Mouse (Mus musculus) midbrain, postnatal 0 days (tissue): ENCODE measurements at regions not wholly inside any gene's neighbourhood (a gene's known extent, or its start where the extent isn't known, plus 50 kb on each side); places are given as distances from the start of the nearest gene placed in this dataset.

ENCODE experiments used
- ATAC-seq: fragments of 200-750 bp; cut with Nextera tagmentation; 2 replicates; pipeline ENCODE4 v1.8.0; 2017; ENCODE audit warnings: moderate number of reproducible peaks, mild to moderate bottlenecking, moderate TSS enrichment, moderate library complexity; ENCODE audit not compliant: low FRiP score
- DNase-seq: peaks from one replicate; pipeline ENCODE4 v3.0.0-alpha.2; 2015; ENCODE audit warnings: low spot score
- H3K27ac ChIP-seq: fragments of 300-500 bp; sonication (generic); 2 replicates; pipeline ENCODE4 v1.5.1; 2014; ENCODE audit warnings: low read depth, mild to moderate bottlenecking, low read length, mixed read lengths
- H3K27me3 ChIP-seq: fragments of 300-500 bp; sonication (generic); 2 replicates; pipeline ENCODE4 v1.6.1; 2014; ENCODE audit warnings: low read length, control low read depth, mixed read lengths; ENCODE audit not compliant: insufficient read depth
- H3K36me3 ChIP-seq: fragments of 300-500 bp; sonication (generic); 2 replicates; pipeline ENCODE4 v1.6.1; 2014; ENCODE audit warnings: low read length, control low read depth, mixed read lengths; ENCODE audit not compliant: insufficient read depth
- H3K4me1 ChIP-seq: fragments of 300-500 bp; sonication (generic); 2 replicates; pipeline ENCODE4 v1.6.1; 2014; ENCODE audit warnings: mild to moderate bottlenecking, control low read depth, antibody characterized with exemption, low read length, mixed read lengths; ENCODE audit not compliant: insufficient read depth
- H3K4me2 ChIP-seq: fragments of 300-500 bp; sonication (generic); 2 replicates; pipeline ENCODE4 v1.6.1; 2014; ENCODE audit warnings: low read depth, mild to moderate bottlenecking, low read length, mixed read lengths; ENCODE audit not compliant: poor library complexity, severe bottlenecking
- H3K4me3 ChIP-seq: fragments of 300-500 bp; sonication (generic); 2 replicates; pipeline ENCODE4 v1.5.1; 2014; ENCODE audit warnings: low read depth, mild to moderate bottlenecking, low read length, moderate library complexity
- H3K9ac ChIP-seq: fragments of 300-500 bp; sonication (generic); replicated peaks from 2 replicates; pipeline ENCODE4 v1.6.1; 2014; ENCODE audit warnings: mild to moderate bottlenecking, low read length, moderate library complexity, mixed read lengths; ENCODE audit not compliant: poor library complexity, severe bottlenecking
- H3K9me3 ChIP-seq: fragments of 300-500 bp; sonication (generic); 2 replicates; pipeline ENCODE4 v1.6.1; 2016; ENCODE audit warnings: low read length, control low read depth
- CTCF ChIP-seq: IDR thresholded peaks from 2 replicates; pipeline ENCODE4 v1.5.1; 2016; ENCODE audit warnings: antibody characterized with exemption, mild to moderate bottlenecking
- WGBS: fragments of 180-500 bp; shearing (Covaris S2); extraction: QIAGEN DNeasy Blood & Tissue Kit; methylation state at CpG from one replicate; pipeline ENCODE4 v1.1.7; 2014; 5-methylcytosine and 5-hydroxymethylcytosine counted together

- Histone ChIP-seq H3K4me3 (no peak overlapping the region), H3K36me3 (no peaks in the 10 kb centered on the region), H3K4me1 (no peaks in the 10 kb centered on the region), H3K4me2 (no peak overlapping the region), H3K9ac (no peak overlapping the region), H3K27me3 (no peaks in the 10 kb centered on the region), H3K9me3 (no peaks in the 10 kb centered on the region), H3K27ac (no peak overlapping the region)
- 85% methylated on average over 4 of the region's 4 CpGs for WGBS
- no peak for DNase-seq
- no peak for TF ChIP-seq CTCF
- no peak for ATAC-seq
Observed at GRCm38 (mm10) chr11:38509676-38510075, 1273.9 kb upstream of the Tenm2 start.

DNA sequence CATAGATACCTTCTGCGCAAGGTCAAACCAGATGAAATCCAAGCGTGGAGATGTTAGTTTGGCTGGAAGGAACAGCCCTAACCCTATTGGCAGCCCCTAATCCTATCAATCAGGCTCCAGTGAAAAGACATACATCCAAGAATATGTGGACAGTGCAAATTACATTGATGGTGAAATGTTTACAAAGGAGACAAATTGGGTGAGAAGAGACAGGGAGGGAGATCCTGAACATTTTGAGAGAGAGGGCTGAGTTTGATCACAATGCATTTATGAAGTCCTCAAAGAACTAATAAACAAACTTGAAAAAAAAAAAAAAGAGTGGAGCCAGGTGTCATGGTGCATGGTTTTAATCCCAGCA is 1228.5 kb upstream of the Tenm2 start:
- Histone ChIP-seq H3K9me3 (no peaks in the 10 kb centered on the region), H3K4me1 (no peaks in the 10 kb centered on the region), H3K27ac (no peak overlapping the region), H3K4me2 (no peak overlapping the region), H3K4me3 (no peak overlapping the region), H3K36me3 (no peaks in the 10 kb centered on the region), H3K27me3 (no peaks in the 10 kb centered on the region), H3K9ac (no peak overlapping the region)
- DNase-seq = no peak
- no peak for TF ChIP-seq CTCF
- ATAC-seq = no peak
- 85% methylated on average over 2 of the region's 2 CpGs for WGBS

GRCm38 (mm10) chr11:38463568-38464238 is 1227.9 kb upstream of the Tenm2 start:
- WGBS = 69% methylated on average over 4 of the region's 4 CpGs

DNA sequence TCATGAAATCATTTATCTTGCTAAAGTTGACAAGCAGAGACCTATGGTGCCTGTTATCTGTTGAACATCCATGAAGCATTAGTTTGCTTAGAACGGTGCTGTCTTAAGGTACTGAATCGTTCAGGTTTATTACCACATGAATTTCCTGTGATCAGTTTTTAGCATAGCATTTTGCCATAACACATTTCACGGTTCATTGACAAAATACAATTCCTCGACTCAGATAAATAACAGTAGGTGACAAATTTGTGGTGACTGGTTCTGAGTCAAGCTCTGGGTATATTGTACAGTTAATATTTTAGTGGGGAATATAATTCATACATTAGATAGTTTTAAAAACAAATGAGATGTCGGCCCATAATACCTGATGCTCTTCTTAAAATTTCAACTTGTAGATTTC is 1207.5 kb upstream of the Tenm2 start:
- 80% methylated on average over 5 of the region's 5 CpGs for WGBS

More at GRCm38 (mm10) chr11:38463568-38464238, 1227.9 kb upstream of the Tenm2 start:
- Histone ChIP-seq H3K27ac (no peak overlapping the region), H3K4me3 (no peak overlapping the region), H3K4me1 (no peaks in the 10 kb centered on the region), H3K4me2 (no peak overlapping the region), H3K9ac (no peak overlapping the region), H3K36me3 (no peaks in the 10 kb centered on the region), H3K9me3 (no peaks in the 10 kb centered on the region), H3K27me3 (no peaks in the 10 kb centered on the region)
- no peak for TF ChIP-seq CTCF
- ATAC-seq = no peak
- DNase-seq = no peak

GRCm38 (mm10) chr11:38410302-38410701 is 1174.5 kb upstream of the Tenm2 start:
- TF ChIP-seq CTCF = no peak
- DNase-seq (peak; percentile 44), ATAC-seq (no peak)
- no peaks in the 10 kb centered on the region for H3K9me3 ChIP-seq
- H3K9ac ChIP-seq = no peak overlapping the region
- H3K4me3 ChIP-seq = no peak overlapping the region
- H3K4me1 ChIP-seq = no peaks in the 10 kb centered on the region
- H3K4me2 ChIP-seq = no peak overlapping the region
- H3K27me3 ChIP-seq = no peaks in the 10 kb centered on the region
- WGBS = 19% methylated on average over 1 of the region's 1 CpGs
- H3K27ac ChIP-seq = no peak overlapping the region
- no peaks in the 10 kb centered on the region for H3K36me3 ChIP-seq

More for the DNA sequence above, 1207.5 kb upstream of the Tenm2 start:
- no peaks in the 10 kb centered on the region for H3K4me1 ChIP-seq
- no peak overlapping the region for H3K4me3 ChIP-seq
- no peak overlapping the region for H3K27ac ChIP-seq
- no peak for ATAC-seq
- TF ChIP-seq CTCF = no peak
- H3K27me3 ChIP-seq = no peaks in the 10 kb centered on the region
- no peak overlapping the region for H3K9ac ChIP-seq
- H3K4me2 ChIP-seq = no peak overlapping the region
- H3K36me3 ChIP-seq = no peaks in the 10 kb centered on the region
- H3K9me3 ChIP-seq = no peaks in the 10 kb centered on the region
- DNase-seq = no peak

DNA sequence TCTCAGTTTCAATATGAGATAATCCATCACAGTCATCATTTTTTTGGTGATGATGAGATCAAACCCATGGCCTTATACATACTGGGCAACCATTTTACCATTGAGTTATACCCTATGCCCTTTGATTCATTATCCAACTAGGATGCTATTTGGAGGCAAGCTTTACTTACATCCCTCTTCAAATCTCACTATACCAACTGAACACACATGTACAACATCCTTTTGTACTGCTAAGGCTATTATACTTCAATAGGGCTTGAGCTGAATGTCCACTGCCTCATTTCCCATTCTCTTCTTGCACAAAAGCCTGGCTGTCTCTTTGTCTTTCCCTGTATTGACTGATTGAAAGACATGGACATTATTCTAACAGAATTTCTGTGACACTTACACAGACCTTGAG is 1162.0 kb upstream of the Tenm2 start:
- Histone ChIP-seq H3K9me3 (no peaks in the 10 kb centered on the region), H3K9ac (no peak overlapping the region), H3K27me3 (no peaks in the 10 kb centered on the region), H3K4me3 (no peak overlapping the region), H3K4me2 (no peak overlapping the region), H3K27ac (no peak overlapping the region), H3K36me3 (no peaks in the 10 kb centered on the region), H3K4me1 (no peaks in the 10 kb centered on the region)
- ATAC-seq = no peak
- no peak for DNase-seq
- TF ChIP-seq CTCF = no peak
